Mouse (Mus musculus) hindbrain, embryonic 12.5 days (tissue): Measurements from ENCODE around the gene Odf3. TPM values are rescaled to one million over a fixed set of nuclear protein-coding genes. Genes with fewer than 3 reads are reported as not detected.

ENCODE experiments used
- ATAC-seq: fragments of 200-750 bp; cut with Nextera tagmentation; 2 replicates; pipeline ENCODE4 v1.8.0; 2017; ENCODE audit warnings: moderate TSS enrichment; ENCODE audit not compliant: low FRiP score
- H3K27ac ChIP-seq: fragments of 300-500 bp; sonication (generic); 2 replicates; pipeline ENCODE4 v1.5.1; 2016; ENCODE audit warnings: mild to moderate bottlenecking
- H3K27me3 ChIP-seq: fragments of 300-500 bp; sonication (generic); 2 replicates; pipeline ENCODE4 v1.6.1; 2016; ENCODE audit warnings: mild to moderate bottlenecking
- H3K36me3 ChIP-seq: fragments of 300-500 bp; sonication (generic); 2 replicates; pipeline ENCODE4 v1.6.1; 2016; ENCODE audit warnings: mild to moderate bottlenecking
- H3K4me1 ChIP-seq: fragments of 300-500 bp; sonication (generic); 2 replicates; pipeline ENCODE4 v1.6.1; 2016
- H3K4me2 ChIP-seq: fragments of 300-500 bp; sonication (generic); replicated peaks from 2 replicates; pipeline ENCODE4 v1.6.1; 2016; ENCODE audit warnings: mild to moderate bottlenecking
- H3K4me3 ChIP-seq: fragments of 300-500 bp; sonication (generic); 2 replicates; pipeline ENCODE4 v1.5.1; 2016; ENCODE audit warnings: mild to moderate bottlenecking
- H3K9ac ChIP-seq: fragments of 300-500 bp; sonication (generic); 2 replicates; pipeline ENCODE4 v1.6.1; 2016; ENCODE audit warnings: mild to moderate bottlenecking, moderate library complexity
- H3K9me3 ChIP-seq: fragments of 300-500 bp; sonication (generic); replicated peaks from 2 replicates; pipeline ENCODE4 v1.6.1; 2016; ENCODE audit warnings: mild to moderate bottlenecking
- WGBS: fragments of 180-500 bp; shearing (Covaris S2); methylation state at CpG from one replicate; pipeline ENCODE4 v1.1.7; 2016; 5-methylcytosine and 5-hydroxymethylcytosine counted together
- polyA plus RNA-seq: library from polyadenylated mRNA; unstranded; fragments of >200 nt; fragmentation: Nextera tagmentation; extraction: Ambion mirVana; gene quantifications from 2 replicates; pipeline ENCODE4 v1.2.1, GENCODE M21; 2016

Gene Odf3
- polyA plus RNA-seq, 1 experiment from 2014 or later = not detected

DNA sequence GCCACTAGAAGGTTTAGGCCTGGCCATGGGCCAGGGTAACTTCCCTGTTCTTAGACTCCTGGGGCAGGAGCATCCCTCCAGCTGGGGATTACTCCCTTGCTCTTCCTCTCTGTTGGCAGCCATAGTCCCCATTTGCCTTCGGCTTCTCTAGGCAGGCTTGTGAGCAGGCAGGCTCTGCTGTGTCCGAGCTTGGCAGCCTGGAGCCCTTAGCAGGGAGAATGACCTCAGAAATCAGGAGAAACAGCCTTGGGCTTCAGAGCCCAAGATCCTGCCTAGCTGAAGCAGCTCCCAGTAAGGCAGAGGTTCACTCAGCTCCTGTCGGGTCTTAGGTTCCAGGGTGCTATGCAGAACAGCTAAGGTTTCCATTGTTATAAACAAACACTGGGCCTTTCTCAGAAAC lies 51.5 kb downstream of the Odf3 start:
- Histone ChIP-seq H3K27me3 (no peaks in the 10 kb centered on the region), H3K9me3 (no peaks in the 10 kb centered on the region), H3K4me1 (0 out of 2 replicates have a peak, but pooled peaks cover 4% of the 10 kb centered on the region), H3K4me3 (no peak overlapping the region), H3K36me3 (peaks cover 48% of the 10 kb centered on the region), H3K27ac (no peak overlapping the region), H3K4me2 (no peak overlapping the region), H3K9ac (no peak overlapping the region)
- no peak for ATAC-seq
- WGBS = 82% methylated on average over 3 of the region's 3 CpGs

DNA sequence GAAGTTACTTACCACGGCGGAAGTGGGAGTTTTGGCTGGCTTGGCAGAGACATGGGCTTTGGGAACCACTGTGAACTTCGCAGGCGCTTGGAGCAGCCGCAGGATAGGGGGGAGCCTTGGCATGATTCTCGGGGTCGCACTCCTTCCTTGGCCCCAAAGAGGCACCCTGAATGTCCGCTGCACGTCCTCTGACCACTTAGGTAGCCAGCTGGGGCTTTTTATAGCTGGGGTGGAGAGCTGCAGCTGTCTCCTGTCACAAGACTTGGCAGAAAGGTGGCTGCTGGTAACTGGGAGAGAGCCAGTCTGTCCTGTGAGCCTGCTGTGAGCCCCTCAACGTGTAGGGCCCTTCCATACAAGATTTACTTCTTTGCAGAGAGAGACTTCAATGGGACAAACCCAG lies 52.6 kb downstream of the Odf3 start, which contains the start of gene Cox8b:
TSS of gene Cox8b (minus strand) at position 227 of the 400 bp plus-strand sequence.
- Histone ChIP-seq H3K27ac (no peak within 1 kb of the TSS), H3K4me1 (0 out of 2 replicates have a peak, but pooled peaks cover 4% of the 10 kb centered on the region), H3K4me2 (no peak within 1 kb of the TSS), H3K36me3 (peaks cover 40% of the 10 kb centered on the region), H3K9ac (no peak within 1 kb of the TSS), H3K9me3 (no peaks in the 10 kb centered on the region), H3K4me3 (no peak within 1 kb of the TSS), H3K27me3 (no peaks in the 10 kb centered on the region)
- no peak for ATAC-seq
- 79% methylated on average over 10 of the region's 10 CpGs for WGBS

Other genes starting within 250 kb of the Odf3 start
- gene Olfr46, start 246.5 kb upstream of the Odf3 start, polyA plus RNA-seq = not detected in 2 replicates
- gene Olfr61, start 218.8 kb upstream of the Odf3 start, polyA plus RNA-seq = not detected in 2 replicates
- not detected in 2 replicates for gene Olfr53, start 201.4 kb upstream of the Odf3 start, polyA plus RNA-seq
- gene Olfr539, start 187.9 kb upstream of the Odf3 start, polyA plus RNA-seq = not detected in 2 replicates
- gene Olfr45, start 165.9 kb upstream of the Odf3 start, polyA plus RNA-seq = not detected in 2 replicates
- not detected in 2 replicates for gene Olfr541, start 150.5 kb upstream of the Odf3 start, polyA plus RNA-seq
- not detected in 2 replicates for gene Cyp2e1, start 84.1 kb upstream of the Odf3 start, polyA plus RNA-seq
- 0.19 and 0.36 TPM in 2 replicates for gene Syce1, start 60.0 kb upstream of the Odf3 start, polyA plus RNA-seq
- 12.3 and 13.4 TPM in 2 replicates for gene Zfp941, start 25.6 kb upstream of the Odf3 start, polyA plus RNA-seq
- 0.93 TPM in 1 of 2 replicates, not detected in the other for gene Urah, start 12.8 kb upstream of the Odf3 start, polyA plus RNA-seq
- not detected in 2 replicates for gene Scgb1c1, start 2.3 kb upstream of the Odf3 start, polyA plus RNA-seq
- not detected in 2 replicates for gene Gm45785, start 8.5 kb downstream of the Odf3 start, polyA plus RNA-seq
- gene Ric8a, start 9.2 kb downstream of the Odf3 start, polyA plus RNA-seq = 82.3 and 88.5 TPM in 2 replicates
- 30.9 and 33.4 TPM in 2 replicates for gene Bet1l, start 9.8 kb downstream of the Odf3 start, polyA plus RNA-seq
- gene Psmd13, start 34.2 kb downstream of the Odf3 start, polyA plus RNA-seq = 279 and 282 TPM in 2 replicates
- gene Sirt3, start 34.5 kb downstream of the Odf3 start, polyA plus RNA-seq = 25.8 and 27.1 TPM in 2 replicates
- 0.81 TPM in 1 of 2 replicates, not detected in the other for gene Cox8b, start 52.6 kb downstream of the Odf3 start, polyA plus RNA-seq
- gene Nlrp6, start 73.1 kb downstream of the Odf3 start, polyA plus RNA-seq = 0.13 and 0.27 TPM in 2 replicates
- 15.5 and 16.8 TPM in 2 replicates for gene Pgghg, start 93.6 kb downstream of the Odf3 start, polyA plus RNA-seq
- gene Ifitm5, start 102.5 kb downstream of the Odf3 start, polyA plus RNA-seq = 0.43 and 1.6 TPM in 2 replicates
- gene Gm45717, start 108.1 kb downstream of the Odf3 start, polyA plus RNA-seq = 0.97 TPM in 1 of 2 replicates, not detected in the other
- 326 and 340 TPM in 2 replicates for gene Ifitm2, start 108.2 kb downstream of the Odf3 start, polyA plus RNA-seq
- gene Ifitm1, start 119.4 kb downstream of the Odf3 start, polyA plus RNA-seq = 8.8 and 9.1 TPM in 2 replicates
- 22.5 and 26.0 TPM in 2 replicates for gene Ifitm3, start 163.0 kb downstream of the Odf3 start, polyA plus RNA-seq
- not detected in 2 replicates for gene Ifitm6, start 170.1 kb downstream of the Odf3 start, polyA plus RNA-seq
- not detected in 2 replicates for gene Gm17387, start 181.3 kb downstream of the Odf3 start, polyA plus RNA-seq
- gene B4galnt4, start 213.3 kb downstream of the Odf3 start, polyA plus RNA-seq = 46.1 and 46.5 TPM in 2 replicates
- gene Pkp3, start 230.4 kb downstream of the Odf3 start, polyA plus RNA-seq = 3.1 and 4.5 TPM in 2 replicates